Mouse (Mus musculus): ENCODE measurements around the gene Cntnap1.

DNA sequence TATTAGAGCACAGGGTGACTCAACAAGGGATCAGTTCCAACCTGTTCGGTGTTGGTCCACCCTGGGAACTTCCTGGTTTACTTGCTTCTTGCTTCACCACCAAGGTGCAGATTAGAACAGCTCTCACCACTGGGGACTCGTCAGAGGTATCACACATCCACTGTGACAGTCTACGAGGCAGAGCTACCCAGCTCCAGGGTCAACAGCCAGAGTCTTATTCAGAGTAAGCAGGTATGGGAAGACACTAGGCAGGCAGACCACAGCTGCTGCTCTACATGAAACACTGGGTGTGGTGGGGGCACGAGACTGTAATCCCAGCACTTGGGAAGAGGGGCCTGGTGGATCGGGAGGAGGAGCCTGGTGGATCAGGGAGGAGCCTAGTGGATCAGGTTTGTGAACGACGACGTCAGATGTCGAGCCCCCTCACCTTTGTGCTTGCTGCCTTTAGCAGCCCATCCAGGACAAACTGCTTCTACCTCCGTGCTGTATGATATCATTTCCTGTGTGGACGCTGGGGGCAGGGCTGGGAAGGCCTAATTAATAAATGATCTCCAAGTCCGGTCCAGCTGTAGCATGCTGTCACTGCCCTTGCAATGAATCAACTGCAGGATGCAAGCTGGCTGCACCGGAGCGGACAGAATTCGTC lies 31.7 kb upstream of the Cntnap1 start:
- no peak for TF ChIP-seq CTCF (IDR thresholded peaks at IDR 0.05)
- TF ChIP-seq EP300 (IDR thresholded peaks at IDR 0.05), result no peak

Measured in lung, postnatal 0 days (tissue).